Mouse (Mus musculus): ENCODE measurements around the gene Dph3.
"Not testable (repeated sequence)": the region's sequence is repeated elsewhere in the genome, so short reads cannot be mapped to it uniquely, and the experiment has no call there.

Dph3 gene

DNA sequence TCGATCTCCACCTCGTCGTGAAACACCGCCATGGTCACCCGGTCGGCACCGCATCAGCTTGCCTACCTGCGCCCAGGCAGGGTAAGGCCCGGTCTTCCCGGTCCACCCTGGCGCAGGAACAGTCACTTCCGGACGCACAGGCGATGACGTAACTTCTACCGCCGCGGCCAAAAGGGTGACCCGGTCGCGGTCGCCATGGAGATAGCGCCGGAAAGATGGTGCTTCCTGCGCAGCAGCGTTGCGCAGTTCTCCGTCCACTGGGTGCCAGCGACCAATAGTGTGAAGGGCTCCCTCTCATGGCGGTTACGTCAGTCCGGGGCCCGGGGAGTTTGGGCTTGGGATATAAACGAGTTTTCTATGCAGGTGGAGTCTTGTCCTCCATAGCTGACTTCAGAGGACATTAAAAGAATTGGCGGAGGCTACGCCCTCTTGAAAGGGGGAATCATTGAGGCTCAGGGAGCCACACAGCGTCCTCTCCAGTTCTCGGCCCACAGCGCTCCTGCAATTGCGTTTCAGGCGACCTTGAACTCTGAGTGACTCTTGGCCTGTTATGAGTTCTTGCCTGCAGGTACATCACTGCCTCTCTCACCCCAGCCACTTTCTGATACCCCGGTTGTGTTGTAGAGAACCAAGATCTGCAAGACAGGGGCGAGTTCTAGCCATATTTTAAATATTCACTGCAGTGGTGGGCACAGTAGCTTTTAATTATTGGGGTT is at the start of gene Dph3:
Gene Dph3, minus strand, starts transcription at position 244 of the 716 bp plus-strand sequence.
- peak; percentile 99 for DNase-seq

DNA sequence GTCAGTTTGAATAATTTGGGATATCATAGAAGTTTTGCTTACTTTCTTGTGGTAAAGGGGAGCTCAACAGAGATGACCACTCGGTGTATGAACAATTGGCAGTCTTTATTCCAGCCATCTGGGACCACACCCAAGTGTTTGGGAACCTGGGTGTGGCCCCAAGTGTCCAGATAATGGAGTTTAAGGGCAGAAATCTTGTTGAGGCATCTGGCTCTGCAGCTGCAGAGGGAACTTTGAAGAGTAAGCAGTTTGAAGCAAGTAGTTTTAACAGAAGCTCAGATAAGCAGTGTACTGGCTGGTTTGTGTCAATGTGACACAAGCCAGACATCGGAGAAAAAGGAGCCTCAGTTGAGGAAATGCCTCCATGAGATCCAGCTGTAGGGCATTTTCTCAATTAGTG is 48.8 kb upstream of the Dph3 start:
- DNase-seq: no peak

DNA sequence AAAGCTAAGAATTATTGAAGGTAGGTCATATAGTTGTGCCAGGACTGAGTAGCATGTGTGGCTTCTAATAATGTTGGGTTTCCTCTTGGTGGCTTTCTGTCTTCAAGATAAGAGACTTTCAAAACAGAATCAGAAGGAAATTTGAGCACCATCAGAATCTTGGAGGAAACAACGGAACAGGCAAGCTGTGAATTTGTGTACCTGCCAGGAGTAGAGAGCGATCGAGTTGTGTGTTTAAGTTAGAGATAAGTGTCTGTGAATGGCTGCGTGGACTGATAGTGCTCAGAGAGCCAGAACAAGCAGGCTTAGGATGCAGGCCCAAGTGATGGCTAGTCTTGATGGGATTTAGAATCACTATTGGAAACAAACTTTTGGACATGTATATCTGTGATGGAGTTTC is 46.3 kb upstream of the Dph3 start:
- DNase-seq: no peak

DNA sequence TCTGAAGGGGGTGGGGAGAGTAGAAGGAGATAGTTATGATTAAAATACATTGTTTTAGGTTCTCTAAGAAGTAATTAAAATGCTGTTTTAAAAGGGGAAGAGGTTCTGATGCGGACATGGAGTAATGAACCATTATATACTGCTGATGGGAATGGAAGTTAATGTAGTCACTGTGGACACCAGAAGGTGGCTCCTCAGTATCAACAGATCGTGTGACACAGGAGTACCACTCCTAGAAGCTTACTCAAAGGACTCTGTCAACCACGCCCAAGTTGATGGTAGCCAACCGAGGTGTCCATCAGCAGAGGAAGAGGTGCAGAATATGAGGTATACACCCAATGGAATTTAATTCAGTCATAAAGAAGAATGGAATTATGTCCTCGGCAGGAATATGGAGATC is 42.9 kb upstream of the Dph3 start:
- DNase-seq: no peak

DNA sequence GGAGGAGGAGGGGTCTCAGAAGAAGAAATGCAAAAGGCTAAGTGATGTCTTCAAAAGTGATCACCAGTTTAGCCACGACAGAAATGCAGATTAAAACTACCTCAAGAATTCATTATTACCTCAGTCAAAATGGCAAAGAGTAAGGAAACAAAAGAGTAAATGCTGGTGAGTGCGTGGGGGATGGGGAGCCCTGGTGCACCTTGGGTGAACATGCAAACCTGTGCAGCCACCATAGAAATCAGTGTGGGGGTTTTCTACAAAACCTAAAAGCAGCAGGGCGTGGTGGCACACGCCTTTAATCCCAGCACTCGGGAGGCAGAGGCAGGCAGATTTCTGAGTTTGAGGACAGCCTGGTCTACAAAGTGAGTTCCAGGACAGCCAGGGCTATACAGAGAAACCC is 39.7 kb upstream of the Dph3 start:
- not testable (repeated sequence) for DNase-seq

DNA sequence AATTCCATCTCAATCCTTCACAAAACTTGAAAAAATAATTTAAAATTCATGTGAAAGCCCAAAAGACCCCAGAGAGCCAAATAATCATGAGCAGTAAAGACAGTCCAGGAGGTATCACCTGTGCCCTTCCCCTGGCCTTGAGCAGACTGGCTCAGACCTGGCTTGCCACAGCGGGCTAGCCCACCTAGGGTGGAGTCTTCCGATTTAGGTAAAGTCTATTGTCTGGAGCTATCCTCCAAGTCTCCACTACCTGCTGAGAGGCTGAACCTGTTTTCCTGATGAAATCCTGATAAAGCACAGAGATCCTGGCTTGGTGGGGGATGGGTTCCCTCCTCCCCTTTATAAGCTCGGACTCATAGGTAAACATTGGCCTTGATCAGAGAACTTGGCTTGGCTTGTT is 38.7 kb upstream of the Dph3 start:
- DNase-seq: no peak

DNA sequence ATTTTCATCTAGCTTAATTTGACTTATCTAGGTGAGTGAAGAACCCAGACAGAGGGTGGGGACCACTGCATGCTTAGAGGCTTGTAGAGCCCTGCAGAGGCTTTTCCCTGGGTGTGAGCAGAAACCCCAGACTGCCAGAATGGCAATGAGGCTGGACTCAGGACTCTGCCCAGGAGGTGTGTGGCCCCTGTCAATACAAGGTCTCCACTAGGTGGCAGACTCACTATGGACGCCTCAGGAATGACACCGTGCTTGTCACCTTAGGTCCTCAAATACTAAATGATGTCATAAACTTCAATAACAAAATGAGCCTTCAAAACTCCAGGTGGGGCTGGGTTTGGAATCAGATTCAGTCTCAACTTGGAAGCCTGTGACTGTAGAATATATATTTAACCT is 36.4 kb upstream of the Dph3 start:
- peak in 1 of 2 experiments; percentile 45 for DNase-seq

DNA sequence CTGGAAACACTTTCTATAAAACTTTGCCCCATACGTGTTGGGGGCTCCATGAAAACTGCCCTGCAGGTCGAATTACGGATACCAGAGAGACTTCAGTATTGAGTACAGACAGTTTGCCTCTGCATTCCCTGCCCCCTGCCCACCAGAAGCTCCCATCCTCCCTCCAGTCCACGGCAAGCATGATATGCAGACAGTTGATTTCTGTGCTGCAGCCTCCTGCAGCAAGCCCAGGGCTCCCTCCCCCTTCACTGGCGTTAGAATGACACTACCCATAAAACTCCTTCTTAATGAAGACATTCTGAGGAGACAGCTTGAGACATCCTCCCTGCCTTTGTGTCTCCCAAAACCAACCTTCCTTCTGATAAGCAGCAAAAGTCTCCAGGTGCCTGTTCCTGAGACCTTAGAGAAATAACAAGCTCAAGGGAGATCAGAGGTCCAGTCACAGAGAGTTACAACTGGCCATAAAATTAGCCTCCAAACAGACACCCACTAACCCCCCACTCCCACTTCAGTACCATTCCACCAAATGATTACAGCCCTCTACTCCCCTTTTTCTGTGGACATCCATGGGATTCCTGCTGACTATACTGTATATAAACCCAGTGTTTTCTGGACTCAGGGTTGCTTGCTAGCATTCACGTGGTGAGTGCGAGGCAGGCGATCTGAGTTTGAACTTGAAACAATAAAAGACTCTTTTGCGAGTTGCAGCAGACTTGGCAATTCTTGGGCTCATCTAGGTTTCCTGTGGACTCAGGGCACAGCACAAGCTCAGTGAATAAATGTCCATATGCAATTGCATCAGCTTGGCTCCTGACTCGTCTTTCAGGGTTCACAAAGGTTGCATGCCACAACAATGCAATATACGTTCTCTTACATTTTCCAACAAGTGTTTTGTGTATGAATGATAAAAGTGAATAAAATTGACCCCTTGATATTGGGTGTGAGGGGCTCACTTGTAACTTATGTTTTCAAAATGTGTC is 35.7 kb upstream of the Dph3 start:
- no peak for DNase-seq

DNA sequence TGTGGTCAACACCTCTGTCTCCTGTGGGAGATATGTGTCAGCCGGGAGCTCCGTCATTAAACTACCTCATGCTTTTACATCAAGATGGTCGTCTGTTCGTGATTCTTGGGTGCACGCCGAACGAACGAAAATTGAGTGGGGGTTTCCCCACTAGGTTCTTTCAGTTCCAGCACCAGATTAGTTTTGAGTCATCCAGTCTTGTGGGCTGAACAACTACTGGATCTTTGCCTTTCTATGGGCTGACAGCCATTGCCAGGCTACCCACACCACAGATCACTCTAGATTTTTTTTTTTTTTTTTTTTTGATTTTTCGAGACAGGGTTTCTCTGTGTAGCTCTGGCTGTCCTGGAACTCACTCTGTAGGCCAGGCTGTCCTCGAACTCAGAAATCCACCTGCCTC is 26.6 kb upstream of the Dph3 start:
- not testable (repeated sequence) for DNase-seq

DNA sequence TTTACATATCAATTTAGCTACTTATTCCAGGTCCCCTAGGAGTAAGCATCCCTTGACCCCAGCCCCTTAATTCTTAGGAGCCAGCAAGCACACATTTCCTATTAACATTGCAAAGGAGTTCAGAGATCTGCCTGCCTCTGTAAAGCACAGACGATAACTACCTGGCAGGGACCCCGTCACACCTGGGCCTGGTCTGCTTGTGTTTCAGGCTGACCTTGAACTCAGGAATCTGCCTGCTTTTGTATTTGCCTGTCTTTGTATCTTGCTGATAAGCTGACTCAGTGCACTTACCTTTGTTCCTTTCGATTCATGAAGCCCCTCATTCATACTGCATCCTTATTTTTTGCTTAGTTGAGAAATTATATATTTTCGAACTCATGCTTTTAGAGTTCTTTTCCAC is 21.4 kb upstream of the Dph3 start:
- no peak for DNase-seq

DNA sequence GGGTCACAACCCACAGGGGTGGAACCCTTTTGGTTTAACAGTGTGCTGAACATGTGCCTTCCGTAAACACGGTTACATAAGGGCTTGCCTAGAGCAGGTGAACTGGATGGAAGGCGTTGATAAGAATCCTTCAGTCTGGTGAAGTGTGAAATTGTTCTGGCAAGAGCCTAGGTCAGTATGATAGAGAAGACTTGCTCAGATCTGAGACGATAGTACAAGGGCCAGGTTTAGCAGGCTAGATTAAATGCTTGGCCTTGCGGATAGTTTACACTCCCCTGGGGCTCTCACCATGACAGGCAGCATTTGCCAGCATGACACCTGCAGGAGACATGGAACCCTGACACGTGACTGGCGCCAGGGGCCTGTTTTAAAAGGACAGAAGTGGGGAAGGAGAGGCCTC is 20.1 kb upstream of the Dph3 start:
- no peak for DNase-seq

DNA sequence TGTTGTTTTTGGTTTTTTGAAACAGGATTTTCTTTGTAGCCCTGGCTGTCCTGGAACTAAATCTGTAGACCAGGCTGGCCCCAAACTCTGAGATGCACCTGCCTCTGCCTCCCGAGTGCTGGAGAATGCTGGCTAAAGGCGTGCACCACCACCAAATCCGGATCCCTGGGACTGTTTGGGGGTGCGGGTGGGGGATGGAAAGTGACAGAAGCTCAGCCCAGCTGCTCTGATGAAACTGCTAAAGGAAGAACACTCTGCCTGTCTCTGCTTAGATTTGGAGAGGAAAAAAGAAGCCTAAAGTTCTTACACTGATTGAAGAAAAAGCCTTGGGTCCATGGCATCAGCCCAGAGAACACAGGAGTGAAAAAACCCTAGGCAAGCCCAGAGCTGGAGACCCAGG is 18.0 kb upstream of the Dph3 start:
- no peak for DNase-seq

DNA sequence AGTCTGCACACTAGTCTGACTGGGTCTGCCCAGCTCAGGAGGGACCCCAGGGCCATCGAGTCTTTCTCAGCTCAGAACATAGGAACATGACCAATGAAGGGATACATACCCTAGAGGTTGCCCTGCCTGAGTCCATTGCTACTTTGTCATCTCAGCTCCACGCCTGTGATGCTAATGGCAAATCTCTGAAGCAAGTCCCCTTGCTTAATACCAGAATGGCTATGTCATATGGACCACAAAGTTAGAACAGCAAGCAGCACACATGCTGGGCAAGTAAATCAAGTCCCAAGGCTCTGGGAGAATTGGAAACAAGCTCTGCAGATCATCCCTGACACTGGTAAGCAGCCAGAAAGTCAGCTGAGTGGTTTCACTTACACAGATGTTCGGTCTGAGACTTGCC is 13.4 kb upstream of the Dph3 start:
- no peak for DNase-seq

DNA sequence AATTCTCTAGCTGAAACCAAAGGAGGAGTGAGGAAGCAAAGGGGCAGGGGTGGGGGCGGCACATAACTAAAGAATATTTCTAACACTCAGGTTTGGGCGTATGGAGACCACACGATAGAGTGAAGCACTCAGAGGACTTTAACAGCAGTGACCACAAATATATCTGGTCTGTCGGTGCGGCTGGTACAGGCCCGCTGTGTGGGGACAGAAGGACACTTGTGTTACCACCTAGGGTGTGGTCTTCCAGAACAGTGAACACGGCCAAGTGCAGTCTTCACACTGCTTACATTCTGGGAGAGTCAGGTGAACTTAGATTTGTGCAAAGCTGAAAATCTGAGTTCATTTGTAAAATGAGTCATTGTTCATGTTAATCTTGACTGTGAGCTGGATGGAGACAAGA is 12.2 kb upstream of the Dph3 start:
- no peak for DNase-seq

DNA sequence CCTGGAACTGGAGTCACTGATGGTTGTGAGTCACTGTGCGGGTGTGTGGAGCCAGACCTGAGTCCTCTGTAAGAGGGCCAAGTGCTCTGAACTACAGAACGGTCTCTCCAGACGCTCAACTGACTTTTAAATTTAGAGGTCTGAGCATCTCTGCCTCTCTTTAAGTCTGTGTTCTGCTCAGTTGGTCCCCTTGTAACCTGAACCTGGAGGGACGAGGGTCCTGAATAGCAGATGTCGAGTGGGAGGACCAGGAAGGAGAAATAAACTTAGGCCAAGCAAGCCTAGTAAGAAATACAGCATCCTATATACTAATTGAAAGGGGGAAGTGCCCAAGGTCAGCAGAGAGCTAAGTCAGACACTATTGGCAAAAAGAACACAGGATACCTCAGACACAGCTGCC is 11.2 kb upstream of the Dph3 start:
- no peak for DNase-seq

DNA sequence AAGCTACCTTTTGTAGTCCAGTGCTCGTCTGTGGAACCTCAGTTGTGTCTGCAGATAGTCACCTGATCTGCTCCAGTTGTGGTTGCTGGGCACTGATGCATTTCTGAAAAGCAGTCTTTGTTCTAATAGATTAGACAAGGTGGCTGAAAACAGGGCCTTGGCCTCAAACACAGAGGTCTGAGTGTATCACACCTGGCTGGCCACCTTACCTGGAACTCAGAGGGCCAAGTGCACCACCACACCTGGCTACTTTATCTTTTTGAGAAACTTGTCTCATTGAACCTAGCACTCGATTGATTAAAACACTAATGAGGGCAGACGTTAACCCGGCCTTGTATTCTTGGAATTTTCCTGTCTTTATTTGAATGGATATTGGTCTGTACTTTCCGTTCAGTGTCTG is 10.1 kb upstream of the Dph3 start:
- DNase-seq: no peak

DNA sequence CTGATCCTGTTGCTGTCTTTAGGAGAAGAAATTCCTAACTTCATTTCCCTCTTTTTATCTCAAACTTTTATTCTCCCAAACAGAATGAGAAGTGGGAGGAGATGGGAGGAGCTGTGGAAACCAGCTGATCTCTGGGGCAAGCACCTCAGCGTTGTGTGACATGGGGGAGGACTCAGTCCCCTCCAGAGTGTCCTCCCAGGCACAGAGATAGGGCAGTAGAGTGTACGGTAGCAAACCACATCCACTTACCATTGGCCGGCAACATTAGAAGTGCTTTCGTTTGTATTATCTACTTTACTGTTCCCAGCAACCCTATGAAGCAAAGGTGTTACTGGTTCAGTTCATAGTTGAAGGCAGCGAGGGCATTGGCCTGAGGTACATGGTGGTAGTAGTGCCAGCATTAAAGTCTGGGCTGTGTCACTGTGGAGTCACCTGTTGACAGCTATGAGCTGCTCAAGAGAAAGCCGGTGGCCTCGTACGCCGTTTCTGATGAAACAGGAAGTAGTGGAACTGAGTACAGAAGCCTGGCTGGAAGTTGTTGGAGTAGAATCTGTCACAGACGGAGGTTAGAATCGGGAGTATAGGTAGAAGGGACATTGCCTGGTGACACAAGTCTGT is 8.1 kb upstream of the Dph3 start:
- DNase-seq: no peak

DNA sequence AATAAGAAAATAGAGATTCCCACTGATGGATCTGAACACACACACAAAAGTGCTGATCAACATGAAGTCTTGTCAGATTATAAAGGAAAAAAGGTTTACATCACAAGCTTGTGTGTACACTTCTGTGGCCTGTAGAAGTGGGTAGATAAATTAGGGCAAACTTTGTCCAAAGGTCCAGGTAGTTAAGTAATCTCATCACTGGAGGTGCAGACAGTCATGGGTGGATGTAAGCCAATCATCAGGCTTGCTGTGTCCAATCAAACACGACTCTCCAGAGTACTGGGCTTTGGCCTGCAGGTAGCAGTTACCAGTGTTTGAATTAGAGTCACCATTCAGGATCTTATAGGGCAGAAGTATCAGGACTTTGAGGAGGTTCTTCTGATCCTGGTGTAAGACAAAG is 7.5 kb upstream of the Dph3 start:
- DNase-seq: no peak

DNA sequence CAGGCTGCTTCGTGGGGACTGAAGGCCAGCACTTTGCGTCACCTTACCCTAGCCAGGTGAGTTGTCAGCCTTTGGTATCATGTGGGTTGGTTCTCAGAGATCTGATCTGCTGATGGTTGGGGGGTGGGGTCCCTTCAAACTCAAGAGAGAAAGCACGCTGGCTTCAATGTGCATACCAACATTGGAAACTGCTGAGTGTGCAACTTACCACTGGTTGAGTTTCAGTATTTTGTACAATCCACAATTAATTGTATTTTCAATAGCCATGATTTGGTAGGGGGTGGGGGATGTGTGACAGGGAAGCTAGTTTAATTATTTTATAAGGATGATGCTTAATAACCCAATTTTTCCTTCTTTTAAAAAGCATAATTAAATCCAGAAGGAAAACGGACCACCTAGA is 6.2 kb upstream of the Dph3 start:
- DNase-seq: no peak

DNA sequence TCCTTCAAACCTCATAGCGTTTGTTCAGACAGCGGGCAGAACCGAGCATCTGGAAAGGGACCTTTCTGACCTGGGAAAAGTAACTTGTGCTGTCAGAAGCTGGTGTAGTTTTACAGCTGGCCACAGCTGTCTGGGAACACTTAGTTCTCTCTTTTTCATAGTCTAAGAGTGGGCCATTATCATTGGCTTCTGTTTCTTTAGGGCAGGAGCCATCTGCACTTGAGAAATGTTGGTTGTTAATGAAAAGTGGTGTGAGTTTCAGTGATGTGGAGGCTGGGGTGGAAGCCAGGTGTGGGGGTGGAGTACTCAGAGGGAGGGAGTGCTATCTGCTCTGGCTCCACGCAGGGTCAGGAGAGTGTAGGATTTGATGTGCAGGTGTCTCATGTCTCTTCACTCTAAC is 5.6 kb upstream of the Dph3 start:
- no peak for DNase-seq

DNA sequence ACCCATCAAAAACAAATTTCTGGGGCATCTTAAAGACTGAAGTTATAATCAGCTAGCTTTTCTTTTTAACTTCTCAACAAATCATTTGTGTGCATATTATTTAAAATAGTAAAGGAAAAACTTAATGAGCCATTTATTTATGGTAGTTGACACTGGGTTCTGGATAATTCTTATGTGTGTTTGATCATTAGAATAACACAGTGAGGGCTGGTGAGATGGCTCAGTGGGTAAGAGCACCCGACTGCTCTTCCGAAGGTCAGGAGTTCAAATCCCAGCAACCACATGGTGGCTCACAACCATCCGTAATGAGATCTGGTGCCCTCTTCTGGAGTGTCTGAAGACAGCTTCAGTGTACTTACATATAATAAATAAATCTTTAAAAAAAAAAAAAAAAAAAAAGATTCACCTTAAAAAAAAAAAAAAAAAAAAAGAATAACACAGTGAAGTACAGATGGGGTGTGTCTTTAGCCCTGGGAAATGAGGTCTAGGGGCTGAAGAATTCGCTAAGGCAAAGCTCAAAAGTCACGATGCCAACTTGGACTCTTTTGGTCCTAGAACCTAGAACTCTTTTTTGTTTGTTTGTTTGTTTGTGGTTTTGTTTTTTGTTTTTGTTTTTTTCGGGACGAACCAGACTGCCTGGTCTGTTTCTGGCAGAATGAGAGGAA is 2.2 kb upstream of the Dph3 start:
- not testable (repeated sequence) for DNase-seq

DNA sequence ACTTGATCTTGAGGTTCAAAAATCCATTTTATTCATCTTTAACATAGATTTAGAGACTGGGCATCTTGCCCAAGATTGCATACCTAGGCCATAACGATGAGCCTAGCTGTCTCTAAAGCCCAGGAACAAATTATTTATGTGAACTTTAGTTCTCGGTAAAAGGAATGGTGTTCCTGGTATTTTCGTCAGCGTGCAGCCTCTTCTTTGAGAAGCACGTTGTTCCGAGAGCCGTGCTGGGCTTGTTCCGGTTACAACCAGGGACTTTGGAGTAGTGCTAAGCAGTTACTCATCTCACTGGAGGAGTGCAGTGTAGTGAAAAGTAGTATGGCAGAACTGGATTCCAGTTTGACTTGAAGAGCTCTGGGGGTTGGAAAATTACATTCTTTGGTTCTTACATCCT is 697 bp upstream of the Dph3 start:
- DNase-seq: no peak

DNA sequence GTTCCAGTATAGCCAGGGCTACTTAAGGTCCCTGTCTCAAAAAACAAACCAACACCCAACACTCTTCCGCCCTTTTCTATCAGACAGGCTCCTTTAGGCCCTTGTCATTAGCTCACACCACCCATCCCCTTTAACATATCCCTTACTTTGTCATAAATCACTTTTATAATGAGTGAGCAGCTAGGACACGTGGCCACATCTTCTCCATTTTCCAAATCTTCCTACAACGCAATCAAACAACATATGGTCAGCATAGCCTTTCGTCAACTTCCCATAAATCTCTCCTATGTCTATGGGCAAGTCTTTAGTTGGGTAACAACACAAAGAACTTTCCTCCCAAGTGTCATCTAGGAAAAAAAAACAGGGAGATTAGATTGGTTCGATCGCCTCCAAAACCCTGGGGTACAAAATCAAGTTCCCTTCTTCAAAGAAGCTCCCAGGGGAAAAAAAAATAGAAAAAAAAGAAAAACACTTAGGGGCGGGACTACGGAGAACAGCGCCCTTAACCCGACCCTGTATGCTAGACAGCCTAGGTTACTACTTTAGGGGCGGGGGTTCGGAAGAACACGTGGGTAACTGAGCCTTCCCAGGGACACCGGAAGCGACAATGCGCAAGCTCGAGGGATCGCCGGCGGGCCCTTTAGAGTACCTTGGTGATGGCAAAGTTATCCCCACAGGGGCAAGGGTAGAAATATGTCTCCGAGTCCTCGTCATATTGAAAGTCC is 606 bp downstream of the Dph3 start, which contains the start of gene Oxnad1:
Gene Oxnad1, plus strand, starts transcription at position 614 of the 725 bp plus-strand sequence.
- no peak for DNase-seq

All from lung, postnatal 4 days (tissue).